Mouse (Mus musculus) liver, embryonic 14.5 days (tissue): Measurements from ENCODE around the gene Pwwp2b.

Experiments
- CTCF ChIP-seq: IDR thresholded peaks from 2 replicates; pipeline ENCODE4 v1.5.1; 2016; ENCODE audit warnings: antibody characterized with exemption, low read depth, control low read depth
- EP300 ChIP-seq: IDR thresholded peaks from 2 replicates; pipeline ENCODE4 v1.6.1; 2016; ENCODE audit warnings: antibody characterized with exemption, low read depth

- TF ChIP-seq EP300, result no peak
- no peak for TF ChIP-seq CTCF
These were observed 31.3 kb downstream of the Pwwp2b start for GRCm38 (mm10) chr7:139279571-139279970.
